Mouse (Mus musculus): Measurements from ENCODE around the gene Mup14.
"Not testable (repeated sequence)": the region's sequence is repeated elsewhere in the genome, so short reads cannot be mapped to it uniquely, and the experiment has no call there.

The Mup14 gene

GRCm38 (mm10) chr4:61303900-61304299 is at the start of gene Mup14:
Gene Mup14 (minus strand): TSS chr4:61304000.
- DNase-seq (ENCODE audit: low spot score), result not testable (repeated sequence)

- DNase-seq (ENCODE audit: low spot score), result not testable (repeated sequence)
Measured at GRCm38 (mm10) chr4:61338108-61338507, 34.3 kb upstream of the Mup14 start.
